Mouse (Mus musculus) neural tube, embryonic 12.5 days (tissue): Measurements from ENCODE around the gene Nt5dc2. TPM values are rescaled to one million over a fixed set of nuclear protein-coding genes. Genes with fewer than 3 reads are reported as not detected.

Experiments
- ATAC-seq: fragments of 200-750 bp; cut with Nextera tagmentation; 2 replicates; pipeline ENCODE4 v1.8.0; 2017; ENCODE audit warnings: low read depth, mild to moderate bottlenecking, moderate TSS enrichment, moderate library complexity; ENCODE audit not compliant: low FRiP score
- H3K27ac ChIP-seq: fragments of 300-500 bp; sonication (generic); 2 replicates; pipeline ENCODE4 v1.5.1; 2016
- H3K27me3 ChIP-seq: fragments of 300-500 bp; sonication (generic); replicated peaks from 2 replicates; pipeline ENCODE4 v1.6.1; 2016; ENCODE audit warnings: mild to moderate bottlenecking
- H3K36me3 ChIP-seq: fragments of 300-500 bp; sonication (generic); 2 replicates; pipeline ENCODE4 v1.6.1; 2016; ENCODE audit warnings: mild to moderate bottlenecking
- H3K4me1 ChIP-seq: fragments of 300-500 bp; sonication (generic); 2 replicates; pipeline ENCODE4 v1.6.1; 2016
- H3K4me2 ChIP-seq: fragments of 300-500 bp; sonication (generic); replicated peaks from 2 replicates; pipeline ENCODE4 v1.6.1; 2016; ENCODE audit warnings: mild to moderate bottlenecking
- H3K4me3 ChIP-seq: fragments of 300-500 bp; sonication (generic); 2 replicates; pipeline ENCODE4 v1.5.1; 2016
- H3K9ac ChIP-seq: fragments of 300-500 bp; sonication (generic); 2 replicates; pipeline ENCODE4 v1.6.1; 2016; ENCODE audit warnings: mild to moderate bottlenecking
- H3K9me3 ChIP-seq: fragments of 300-500 bp; sonication (generic); 2 replicates; pipeline ENCODE4 v1.6.1; 2016; ENCODE audit warnings: mild to moderate bottlenecking
- WGBS: fragments of 180-500 bp; shearing (Covaris S2); methylation state at CpG from one replicate; pipeline ENCODE4 v1.1.7; 2016; 5-methylcytosine and 5-hydroxymethylcytosine counted together
- polyA plus RNA-seq: library from polyadenylated mRNA; unstranded; fragments of >200 nt; fragmentation: Nextera tagmentation; extraction: Ambion mirVana; gene quantifications from 2 replicates; pipeline ENCODE4 v1.2.1, GENCODE M21; 2016

Gene Nt5dc2
- polyA plus RNA-seq, 1 experiment from 2014 or later = 437 TPM

GRCm38 (mm10) chr14:31177715-31178114 lies 46.9 kb downstream of the Nt5dc2 start:
- no peak for ATAC-seq
- no peaks in the 10 kb centered on the region for H3K9me3 ChIP-seq
- no peak overlapping the region for H3K4me2 ChIP-seq
- no peak overlapping the region for H3K27ac ChIP-seq
- H3K27me3 ChIP-seq = no peaks in the 10 kb centered on the region
- H3K9ac ChIP-seq = no peak overlapping the region
- H3K36me3 ChIP-seq = peaks cover 97% of the 10 kb centered on the region
- H3K4me3 ChIP-seq = no peak overlapping the region
- 91% methylated on average over 5 of the region's 5 CpGs for WGBS
- H3K4me1 ChIP-seq = no peaks in the 10 kb centered on the region

GRCm38 (mm10) chr14:31179677-31180365 lies 49.0 kb downstream of the Nt5dc2 start:
- ATAC-seq = no peak
- Histone ChIP-seq H3K27me3 (no peaks in the 10 kb centered on the region), H3K4me2 (no peak overlapping the region), H3K9ac (no peak overlapping the region), H3K4me1 (no peaks in the 10 kb centered on the region), H3K36me3 (peaks cover 97% of the 10 kb centered on the region), H3K9me3 (no peaks in the 10 kb centered on the region), H3K4me3 (no peak overlapping the region), H3K27ac (no peak overlapping the region)
- 94% methylated on average over 12 of the region's 12 CpGs for WGBS

- 89% methylated on average over 4 of the region's 4 CpGs for WGBS
- H3K27ac ChIP-seq = no peak overlapping the region
- no peak for ATAC-seq
- no peaks in the 10 kb centered on the region for H3K4me1 ChIP-seq
- no peak overlapping the region for H3K4me2 ChIP-seq
- no peak overlapping the region for H3K4me3 ChIP-seq
- no peaks in the 10 kb centered on the region for H3K27me3 ChIP-seq
- H3K9me3 ChIP-seq = no peaks in the 10 kb centered on the region
- H3K36me3 ChIP-seq = peaks cover 97% of the 10 kb centered on the region
- no peak overlapping the region for H3K9ac ChIP-seq
These were observed 50.7 kb downstream of the Nt5dc2 start for GRCm38 (mm10) chr14:31181512-31181911.

GRCm38 (mm10) chr14:31182786-31183290 lies 52.0 kb downstream of the Nt5dc2 start:
- H3K4me3 ChIP-seq = no peak overlapping the region
- H3K27me3 ChIP-seq = no peaks in the 10 kb centered on the region
- no peaks in the 10 kb centered on the region for H3K4me1 ChIP-seq
- ATAC-seq = no peak
- no peaks in the 10 kb centered on the region for H3K9me3 ChIP-seq
- H3K36me3 ChIP-seq = peaks cover 97% of the 10 kb centered on the region
- no peak overlapping the region for H3K9ac ChIP-seq
- H3K4me2 ChIP-seq = no peak overlapping the region
- no peak overlapping the region for H3K27ac ChIP-seq
- 85% methylated on average over 2 of the region's 2 CpGs for WGBS

GRCm38 (mm10) chr14:31183541-31183940 lies 52.7 kb downstream of the Nt5dc2 start:
- ATAC-seq = no peak
- Histone ChIP-seq H3K4me3 (no peak overlapping the region), H3K4me2 (no peak overlapping the region), H3K4me1 (no peaks in the 10 kb centered on the region), H3K9me3 (no peaks in the 10 kb centered on the region), H3K27me3 (no peaks in the 10 kb centered on the region), H3K36me3 (peaks cover 100% of the 10 kb centered on the region), H3K9ac (no peak overlapping the region), H3K27ac (no peak overlapping the region)
- 94% methylated on average over 5 of the region's 5 CpGs for WGBS

- no peak overlapping the region for H3K4me2 ChIP-seq
- WGBS = 95% methylated on average over 12 of the region's 12 CpGs
These were observed 53.3 kb downstream of the Nt5dc2 start for GRCm38 (mm10) chr14:31184195-31184594.

GRCm38 (mm10) chr14:31186656-31187055 lies 55.8 kb downstream of the Nt5dc2 start:
- no peak for ATAC-seq
- no peaks in the 10 kb centered on the region for H3K27me3 ChIP-seq
- H3K4me3 ChIP-seq = no peak overlapping the region
- H3K9ac ChIP-seq = no peak overlapping the region
- no peaks in the 10 kb centered on the region for H3K9me3 ChIP-seq
- no peak overlapping the region for H3K27ac ChIP-seq
- 87% methylated on average over 4 of the region's 4 CpGs for WGBS
- H3K4me1 ChIP-seq = peaks cover 4% of the 10 kb centered on the region; the same call in 1 of the 2 replicates
- no peak overlapping the region for H3K4me2 ChIP-seq
- peaks cover 100% of the 10 kb centered on the region for H3K36me3 ChIP-seq

More at GRCm38 (mm10) chr14:31184195-31184594, 53.3 kb downstream of the Nt5dc2 start:
- ATAC-seq = no peak
- Histone ChIP-seq H3K27ac (no peak overlapping the region), H3K36me3 (peaks cover 100% of the 10 kb centered on the region), H3K9ac (no peak overlapping the region), H3K4me1 (peaks cover 4% of the 10 kb centered on the region; the same call in 1 of the 2 replicates), H3K27me3 (no peaks in the 10 kb centered on the region), H3K9me3 (no peaks in the 10 kb centered on the region), H3K4me3 (no peak overlapping the region)

Other genes starting within 250 kb of the Nt5dc2 start
- not detected in 2 replicates for gene Itih4, start 244.6 kb upstream of the Nt5dc2 start, polyA plus RNA-seq
- gene Itih3, start 207.3 kb upstream of the Nt5dc2 start, polyA plus RNA-seq = 0.09 and 0.24 TPM in 2 replicates
- gene Itih1, start 187.8 kb upstream of the Nt5dc2 start, polyA plus RNA-seq = 0.06 TPM in 1 of 2 replicates, not detected in the other
- gene Nek4, start 179.7 kb upstream of the Nt5dc2 start, polyA plus RNA-seq = 17.7 and 19.3 TPM in 2 replicates
- gene Glt8d1, start 129.7 kb upstream of the Nt5dc2 start, polyA plus RNA-seq = 59.0 and 65.4 TPM in 2 replicates
- gene Spcs1, start 129.4 kb upstream of the Nt5dc2 start, polyA plus RNA-seq = 299 and 309 TPM in 2 replicates
- 179 and 184 TPM in 2 replicates for gene Pbrm1, start 111.9 kb upstream of the Nt5dc2 start, polyA plus RNA-seq
- 68.0 and 79.4 TPM in 2 replicates for gene Gnl3, start 111.9 kb upstream of the Nt5dc2 start, polyA plus RNA-seq
- gene Smim4, start 2.1 kb upstream of the Nt5dc2 start, polyA plus RNA-seq = 79.5 and 80.5 TPM in 2 replicates
- 26.0 and 27.3 TPM in 2 replicates for gene Stab1, start 37.6 kb downstream of the Nt5dc2 start, polyA plus RNA-seq
- 44.2 and 62.0 TPM in 2 replicates for gene Tnnc1, start 77.3 kb downstream of the Nt5dc2 start, polyA plus RNA-seq
- gene Nisch, start 85.9 kb downstream of the Nt5dc2 start, polyA plus RNA-seq = 419 and 436 TPM in 2 replicates
- 1.6 and 1.9 TPM in 2 replicates for gene Sema3g, start 86.8 kb downstream of the Nt5dc2 start, polyA plus RNA-seq
- gene Phf7, start 120.3 kb downstream of the Nt5dc2 start, polyA plus RNA-seq = 12.4 and 13.9 TPM in 2 replicates
- gene Bap1, start 120.4 kb downstream of the Nt5dc2 start, polyA plus RNA-seq = 108 and 121 TPM in 2 replicates
- 4.7 and 5.1 TPM in 2 replicates for gene Dnah1, start 192.8 kb downstream of the Nt5dc2 start, polyA plus RNA-seq
- gene Capn7, start 205.6 kb downstream of the Nt5dc2 start, polyA plus RNA-seq = 57.9 and 60.7 TPM in 2 replicates